28 mouse cellular contexts compared by ENCODE assay signal in genomic region chr11:108276148-108276547, GRCm38 (mm10).
DNase-seq lines count a peak whose midpoint lies in the region; ATAC-seq and TF ChIP-seq lines count a peak whose summit lies in the region.
"Had no signal": no experiment of that assay in that cellular context is flagged by ENCODE, and none has a peak within 500 bp of the region (broad histone marks: within the 10 kb centered on the region; RNA-seq: fewer than 3 reads in every experiment).

No protein-coding gene starts in this region.

- H3K9me3 ChIP-seq in hindbrain, postnatal 0 days (ENCODE audit: low read length): no peaks in the 10 kb centered on the region
- no peaks in the 10 kb centered on the region for H3K9me3 ChIP-seq in hindbrain, embryonic 12.5 days (replicated peaks)
- no peaks in the 10 kb centered on the region for H3K9me3 ChIP-seq in lung, embryonic 14.5 days (ENCODE audit: low read depth, low read length)
- H3K9me3 ChIP-seq: hindbrain, embryonic 10.5 days; limb, embryonic 13.5 days; midbrain, embryonic 12.5 days had no signal

- H3K4me1 ChIP-seq in hindbrain, postnatal 0 days (ENCODE audit: insufficient read depth, low read length): peaks cover 12% of the 10 kb centered on the region; the same call in 1 of the 2 replicates
- H3K4me1 ChIP-seq in hindbrain, embryonic 12.5 days: peaks cover 10% of the 10 kb centered on the region
- H3K4me1 ChIP-seq in lung, embryonic 14.5 days (ENCODE audit: insufficient read depth): peaks cover 9% of the 10 kb centered on the region; the same call in 1 of the 2 replicates

- H3K36me3 ChIP-seq in hindbrain, postnatal 0 days (ENCODE audit: insufficient read depth, low read length): no peaks in the 10 kb centered on the region
- no peaks in the 10 kb centered on the region for H3K36me3 ChIP-seq in hindbrain, embryonic 12.5 days
- H3K36me3 ChIP-seq in lung, embryonic 14.5 days (ENCODE audit: insufficient read depth): no peaks in the 10 kb centered on the region
- H3K36me3 ChIP-seq: hindbrain, embryonic 10.5 days; limb, embryonic 13.5 days; midbrain, embryonic 12.5 days had no signal

- peak; percentile 63 for DNase-seq in hindbrain, postnatal 0 days (ENCODE audit: low spot score)
- DNase-seq in lung, embryonic 14.5 days: peak; percentile 55
- DNase-seq in lung, postnatal 36 days: no peak
- peak; percentile 51 for DNase-seq in 3T3-L1 (ENCODE audit: low read depth, low spot score)
- DNase-seq in brain, embryonic 14.5 days (ENCODE audit: low read depth): peak; percentile 47
- no peak for DNase-seq in urinary bladder, adult 18-20 months (ENCODE audit: low spot score in 2 of 2)
- DNase-seq: adrenal gland, adult 2 months; adrenal gland, postnatal 36 days; cerebellum, adult 2 months; cerebellum, postnatal 14 days; gastrocnemius, adult 2 months; gastrocnemius, postnatal 36 days; heart, postnatal 14 days; kidney, adult 11 months; kidney, postnatal 4 days; right cerebral cortex, adult 18-20 months; spleen, adult 18-20 months; thymus, adult 18-20 months; thymus, postnatal 25 days had no signal

- no peak overlapping the region for H3K4me3 ChIP-seq in hindbrain, postnatal 0 days (ENCODE audit: low read length)
- no peak overlapping the region for H3K4me3 ChIP-seq in hindbrain, embryonic 12.5 days
- H3K4me3 ChIP-seq in lung, embryonic 14.5 days (ENCODE audit: low read depth, low read length): no peak overlapping the region
- H3K4me3 ChIP-seq: erythroblast, embryonic 14.5 days; gastrocnemius, adult 2 months; hindbrain, embryonic 10.5 days; limb, embryonic 13.5 days; midbrain, embryonic 12.5 days had no signal

- no peak overlapping the region for H3K4me2 ChIP-seq in hindbrain, postnatal 0 days (ENCODE audit: low read depth, low read length)
- H3K4me2 ChIP-seq in hindbrain, embryonic 12.5 days (replicated peaks): no peak overlapping the region
- H3K4me2 ChIP-seq in lung, embryonic 14.5 days: no peak overlapping the region
- H3K4me2 ChIP-seq: limb, embryonic 13.5 days; liver, embryonic 11.5 days; midbrain, embryonic 12.5 days had no signal

- H3K9ac ChIP-seq in hindbrain, postnatal 0 days (replicated peaks; ENCODE audit: low read length): no peak overlapping the region
- H3K9ac ChIP-seq in hindbrain, embryonic 12.5 days: no peak overlapping the region
- H3K9ac ChIP-seq in lung, embryonic 14.5 days: no peak overlapping the region
- H3K9ac ChIP-seq: limb, embryonic 13.5 days; midbrain, embryonic 12.5 days had no signal

- WGBS in hindbrain, postnatal 0 days: 53% methylated on average over 2 of the region's 2 CpGs
- WGBS in hindbrain, embryonic 12.5 days: 84% methylated on average over 2 of the region's 2 CpGs
- WGBS in lung, embryonic 14.5 days: 66% methylated on average over 2 of the region's 2 CpGs

- no peak for TF ChIP-seq CTCF in hindbrain, postnatal 0 days (IDR thresholded peaks at IDR 0.05; ENCODE audit: low read depth)
- no peak for TF ChIP-seq CTCF in lung, embryonic 14.5 days (IDR thresholded peaks at IDR 0.05; ENCODE audit: low read depth)
- no peak for TF ChIP-seq CTCF in brain, embryonic 14.5 days (IDR thresholded peaks at IDR 0.05; ENCODE audit: borderline replicate concordance, extremely low read depth, insufficient read depth, insufficient read length)

- ATAC-seq in hindbrain, postnatal 0 days: peak; percentile 59; the same call in 1 of the 2 replicates
- ATAC-seq in hindbrain, embryonic 12.5 days (ENCODE audit: low FRiP score): no peak
- no peak for ATAC-seq in lung, embryonic 14.5 days (ENCODE audit: insufficient read depth)
- ATAC-seq: activated CD4-positive, CD25-positive, alpha-beta regulatory T cell, adult 4 months; CD4-positive, CD25-positive, alpha-beta regulatory T cell, adult 4 months; forebrain, embryonic 16.5 days had no signal

- H3K27me3 ChIP-seq in hindbrain, postnatal 0 days (ENCODE audit: insufficient read depth, low read length): no peaks in the 10 kb centered on the region
- H3K27me3 ChIP-seq in hindbrain, embryonic 12.5 days: peaks cover 3% of the 10 kb centered on the region; the same call in 1 of the 2 replicates
- no peaks in the 10 kb centered on the region for H3K27me3 ChIP-seq in lung, embryonic 14.5 days (ENCODE audit: insufficient read depth, low read length)
- H3K27me3 ChIP-seq: limb, embryonic 13.5 days had no signal

- peak overlapping the region; percentile 27; the same call in 1 of the 2 replicates for H3K27ac ChIP-seq in hindbrain, postnatal 0 days
- no peak overlapping the region for H3K27ac ChIP-seq in hindbrain, embryonic 12.5 days
- no peak overlapping the region for H3K27ac ChIP-seq in lung, embryonic 14.5 days (ENCODE audit: low read depth)
- H3K27ac ChIP-seq: gastrocnemius, adult 2 months; hindbrain, embryonic 10.5 days; limb, embryonic 13.5 days; midbrain, embryonic 12.5 days had no signal

- no peak for TF ChIP-seq POLR2A in brain, embryonic 14.5 days (IDR thresholded peaks at IDR 0.05; ENCODE audit: borderline replicate concordance, extremely low read depth, insufficient read depth, insufficient read length, poor library complexity, severe bottlenecking)

Comparison
In these comparisons a context has a peak if more than half of its experiments do, and no peak if none do; other contexts are left out.
1. DNase-seq: peak in hindbrain, postnatal 0 days (single experiment), lung, embryonic 14.5 days (single experiment), 3T3-L1 (single experiment) and brain, embryonic 14.5 days (single experiment); none in lung, postnatal 36 days (single experiment) and urinary bladder, adult 18-20 months (0 of 2).